Mouse (Mus musculus) neural tube, embryonic 14.5 days (tissue): ENCODE data around the gene Dync1h1. TPM values are rescaled to one million over a fixed set of nuclear protein-coding genes. Genes with fewer than 3 reads are reported as not detected.
"Not testable (repeated sequence)": the region's sequence is repeated elsewhere in the genome, so short reads cannot be mapped to it uniquely, and the experiment has no call there.

ENCODE experiments used
- ATAC-seq: fragments of 200-750 bp; cut with Nextera tagmentation; 2 replicates; pipeline ENCODE4 v1.8.0; 2017; ENCODE audit warnings: low read depth, mild to moderate bottlenecking, moderate TSS enrichment, moderate library complexity
- H3K27ac ChIP-seq: fragments of 300-500 bp; sonication (generic); 2 replicates; pipeline ENCODE4 v1.5.1; 2014; ENCODE audit warnings: low read depth, mild to moderate bottlenecking, control low read depth, low read length, moderate library complexity, mixed read lengths
- H3K27me3 ChIP-seq: fragments of 300-500 bp; sonication (generic); 2 replicates; pipeline ENCODE4 v1.6.1; 2014; ENCODE audit warnings: low read length; ENCODE audit not compliant: control insufficient read depth, insufficient read depth
- H3K36me3 ChIP-seq: fragments of 300-500 bp; sonication (generic); 2 replicates; pipeline ENCODE4 v1.6.1; 2014; ENCODE audit warnings: low read length, mixed read lengths; ENCODE audit not compliant: control insufficient read depth, insufficient read depth
- H3K4me1 ChIP-seq: fragments of 300-500 bp; sonication (generic); 2 replicates; pipeline ENCODE4 v1.6.1; 2014; ENCODE audit warnings: low read length; ENCODE audit not compliant: control insufficient read depth, insufficient read depth
- H3K4me2 ChIP-seq: fragments of 300-500 bp; sonication (generic); 2 replicates; pipeline ENCODE4 v1.6.1; 2014; ENCODE audit warnings: mild to moderate bottlenecking, low read depth, low read length, control low read depth
- H3K4me3 ChIP-seq: fragments of 300-500 bp; sonication (generic); 2 replicates; pipeline ENCODE4 v1.5.1; 2014; ENCODE audit warnings: low read depth, low read length, control low read depth, mixed read lengths
- H3K9ac ChIP-seq: fragments of 300-500 bp; sonication (generic); replicated peaks from 2 replicates; pipeline ENCODE4 v1.6.1; 2014; ENCODE audit warnings: low read depth, mild to moderate bottlenecking, control low read depth, low read length, mixed read lengths
- H3K9me3 ChIP-seq: fragments of 300-500 bp; sonication (generic); 2 replicates; pipeline ENCODE4 v1.6.1; 2016; ENCODE audit warnings: low read length; ENCODE audit not compliant: control insufficient read depth
- whole genome bisulfite sequencing: fragments of 180-500 bp; shearing (Covaris S2); extraction: QIAGEN DNeasy Blood & Tissue Kit; methylation state at CpG from one replicate; pipeline ENCODE4 v1.1.7; 2014; 5-methylcytosine and 5-hydroxymethylcytosine counted together
- polyA plus RNA-seq: library from polyadenylated mRNA; unstranded; fragments of >200 nt; fragmentation: Nextera tagmentation; extraction: Ambion mirVana; gene quantifications from 2 replicates; pipeline ENCODE4 v1.2.1, GENCODE M21; 2014

Dync1h1 gene
- polyA plus RNA-seq, 1 experiment from 2014 or later: 107 TPM

DNA sequence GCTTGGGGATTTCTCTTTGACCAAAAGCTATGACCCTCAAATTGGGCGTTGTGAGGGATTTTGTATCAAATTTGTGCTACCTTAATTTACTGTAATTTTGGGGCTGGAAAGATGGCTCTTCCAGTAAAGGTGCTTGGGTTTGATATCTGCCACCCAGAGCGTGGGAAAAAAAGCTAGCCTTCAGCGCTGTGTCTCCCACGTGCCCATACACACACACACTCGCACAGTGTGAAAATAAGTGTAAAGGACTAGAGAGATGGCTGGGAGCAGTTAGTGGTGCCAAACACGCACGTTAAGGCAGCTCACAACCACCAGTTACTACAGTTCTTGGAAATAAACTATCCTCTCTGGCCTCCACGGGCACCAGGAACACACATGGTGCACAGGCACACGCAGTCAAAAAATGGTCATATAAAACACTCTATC lies 95.7 kb downstream of the Dync1h1 start:
- Histone ChIP-seq H3K9me3 (no peaks in the 10 kb centered on the region), H3K27me3 (no peaks in the 10 kb centered on the region), H3K4me2 (peak overlapping the region; percentile 72), H3K27ac (peak overlapping the region; percentile 98), H3K36me3 (peaks cover 19% of the 10 kb centered on the region), H3K4me1 (peaks cover 10% of the 10 kb centered on the region), H3K9ac (peak overlapping the region; percentile 62), H3K4me3 (peak overlapping the region; percentile 99)
- WGBS: 53% methylated on average over 9 of the region's 9 CpGs
- no peak for ATAC-seq

GRCm38 (mm10) chr12:110697457-110697856 lies 96.2 kb downstream of the Dync1h1 start:
- H3K36me3 ChIP-seq: peaks cover 19% of the 10 kb centered on the region; the same call in 1 of the 2 replicates
- H3K4me3 ChIP-seq: no peak overlapping the region
- 74% methylated on average over 5 of the region's 5 CpGs for WGBS
- no peaks in the 10 kb centered on the region for H3K27me3 ChIP-seq
- no peak for ATAC-seq
- H3K9ac ChIP-seq: no peak overlapping the region
- H3K27ac ChIP-seq: no peak overlapping the region
- H3K9me3 ChIP-seq: no peaks in the 10 kb centered on the region
- H3K4me1 ChIP-seq: peaks cover 10% of the 10 kb centered on the region
- no peak overlapping the region for H3K4me2 ChIP-seq

DNA sequence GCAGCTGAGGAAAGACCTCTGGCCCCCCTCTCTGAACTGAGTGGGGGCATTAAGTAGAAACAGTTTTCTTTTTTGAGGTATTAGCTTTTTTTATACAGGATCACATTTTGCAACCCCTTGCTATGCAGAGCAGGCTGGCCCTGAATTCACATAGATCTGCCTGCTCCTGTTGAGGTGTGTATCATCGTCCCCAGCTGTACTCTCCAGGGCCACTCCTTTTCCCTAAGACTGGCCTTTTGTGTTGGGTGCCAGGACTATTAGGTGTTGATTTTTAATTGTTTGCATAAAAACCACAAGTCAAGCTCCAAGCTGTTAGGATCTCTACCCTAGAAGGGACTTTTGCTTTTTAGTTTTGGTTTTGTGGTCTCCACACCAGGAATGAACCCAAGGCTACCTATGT lies 96.8 kb downstream of the Dync1h1 start:
- H3K27me3 ChIP-seq: no peaks in the 10 kb centered on the region
- H3K27ac ChIP-seq: no peak overlapping the region
- no peak overlapping the region for H3K4me2 ChIP-seq
- H3K4me3 ChIP-seq: no peak overlapping the region
- 0 out of 2 replicates have a peak, but pooled peaks cover 15% of the 10 kb centered on the region for H3K36me3 ChIP-seq
- WGBS: 91% methylated on average over 1 of the region's 1 CpGs
- no peak for ATAC-seq
- no peaks in the 10 kb centered on the region for H3K9me3 ChIP-seq
- no peak overlapping the region for H3K9ac ChIP-seq
- peaks cover 10% of the 10 kb centered on the region for H3K4me1 ChIP-seq

- peaks cover 10% of the 10 kb centered on the region for H3K4me1 ChIP-seq
Observed at GRCm38 (mm10) chr12:110698523-110699170, 97.4 kb downstream of the Dync1h1 start.

DNA sequence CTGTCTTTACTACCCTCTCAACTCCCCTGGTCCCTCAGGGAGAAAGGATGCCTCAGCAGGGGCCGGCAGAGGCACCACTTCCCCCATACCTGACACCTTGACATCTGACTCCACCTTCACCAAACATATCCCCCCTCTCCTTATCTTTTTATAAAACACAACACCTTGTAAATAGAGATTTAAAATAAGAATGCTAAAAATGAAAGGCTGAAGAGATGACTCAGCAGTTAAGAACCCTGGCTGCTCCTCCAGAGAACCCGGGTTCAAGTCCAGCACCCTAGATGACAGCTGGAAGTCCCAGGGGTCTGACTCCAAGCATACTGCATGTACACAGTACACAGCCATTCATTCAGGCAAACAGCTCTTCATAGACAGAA lies 97.9 kb downstream of the Dync1h1 start:
- Histone ChIP-seq H3K9me3 (no peaks in the 10 kb centered on the region), H3K4me1 (peaks cover 10% of the 10 kb centered on the region), H3K9ac (no peak overlapping the region), H3K27ac (no peak overlapping the region), H3K4me3 (no peak overlapping the region), H3K36me3 (0 out of 2 replicates have a peak, but pooled peaks cover 8% of the 10 kb centered on the region), H3K4me2 (no peak overlapping the region), H3K27me3 (no peaks in the 10 kb centered on the region)
- 64% methylated on average over 2 of the region's 2 CpGs for WGBS
- no peak for ATAC-seq

More at GRCm38 (mm10) chr12:110698523-110699170, 97.4 kb downstream of the Dync1h1 start:
- no peaks in the 10 kb centered on the region for H3K9me3 ChIP-seq
- H3K27ac ChIP-seq: no peak overlapping the region
- no peak for ATAC-seq
- H3K36me3 ChIP-seq: 0 out of 2 replicates have a peak, but pooled peaks cover 11% of the 10 kb centered on the region
- H3K4me2 ChIP-seq: no peak overlapping the region
- 51% methylated on average over 15 of the region's 15 CpGs for WGBS
- no peak overlapping the region for H3K9ac ChIP-seq
- H3K27me3 ChIP-seq: no peaks in the 10 kb centered on the region
- H3K4me3 ChIP-seq: no peak overlapping the region

GRCm38 (mm10) chr12:110700730-110701129 lies 99.5 kb downstream of the Dync1h1 start:
- Histone ChIP-seq H3K4me2 (no peak overlapping the region), H3K9ac (no peak overlapping the region), H3K9me3 (no peaks in the 10 kb centered on the region), H3K4me3 (no peak overlapping the region), H3K27ac (no peak overlapping the region), H3K27me3 (no peaks in the 10 kb centered on the region), H3K4me1 (0 out of 2 replicates have a peak, but pooled peaks cover 4% of the 10 kb centered on the region), H3K36me3 (no peaks in the 10 kb centered on the region)
- WGBS: 63% methylated on average over 2 of the region's 2 CpGs
- ATAC-seq: no peak

DNA sequence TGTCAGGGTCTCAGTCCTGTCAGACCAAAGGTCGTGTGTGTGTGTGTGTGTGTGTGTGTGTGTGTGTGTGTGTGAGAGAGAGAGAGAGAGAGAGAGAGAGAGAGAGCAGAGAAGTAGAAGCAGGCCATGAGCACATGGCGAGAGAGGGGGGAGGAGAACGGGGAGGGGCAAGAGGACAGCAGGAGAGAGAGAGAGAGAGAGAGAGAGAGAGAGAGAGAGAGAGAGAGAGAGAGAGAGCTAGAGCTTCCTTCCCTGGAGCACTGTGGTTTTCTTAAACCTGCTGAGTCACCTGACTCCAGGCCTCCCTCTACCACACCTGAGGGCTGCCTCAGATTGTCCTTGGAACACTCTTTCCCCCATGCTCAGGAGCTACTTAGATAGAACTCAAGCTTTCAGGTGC lies 100.1 kb downstream of the Dync1h1 start:
- not testable (repeated sequence) for H3K36me3 ChIP-seq, ATAC-seq, H3K27ac ChIP-seq, H3K4me2 ChIP-seq, H3K9me3 ChIP-seq, H3K4me1 ChIP-seq, H3K27me3 ChIP-seq, H3K9ac ChIP-seq, H3K4me3 ChIP-seq
- 32% methylated on average over 3 of the region's 3 CpGs for WGBS

GRCm38 (mm10) chr12:110702556-110702955 lies 101.3 kb downstream of the Dync1h1 start, which contains the start of gene Hsp90aa1:
TSS of gene Hsp90aa1 (minus strand) at chr12:110702728.
- no peaks in the 10 kb centered on the region for H3K4me1 ChIP-seq
- no peak within 1 kb of the TSS for H3K27ac ChIP-seq
- WGBS: 37% methylated on average over 4 of the region's 4 CpGs
- H3K36me3 ChIP-seq: no peaks in the 10 kb centered on the region
- no peak within 1 kb of the TSS for H3K9ac ChIP-seq
- no peak for ATAC-seq
- H3K9me3 ChIP-seq: no peaks in the 10 kb centered on the region
- H3K4me2 ChIP-seq: no peak within 1 kb of the TSS
- H3K4me3 ChIP-seq: no peak within 1 kb of the TSS
- H3K27me3 ChIP-seq: no peaks in the 10 kb centered on the region

- no peaks in the 10 kb centered on the region for H3K36me3 ChIP-seq
- no peak overlapping the region for H3K4me3 ChIP-seq
- H3K4me1 ChIP-seq: no peaks in the 10 kb centered on the region
- peak; percentile 38; the same call in 1 of the 2 replicates for ATAC-seq
- WGBS: 32% methylated on average over 8 of the region's 8 CpGs
- H3K9ac ChIP-seq: no peak overlapping the region
- H3K4me2 ChIP-seq: no peak overlapping the region
- H3K27me3 ChIP-seq: no peaks in the 10 kb centered on the region
- H3K9me3 ChIP-seq: no peaks in the 10 kb centered on the region
- H3K27ac ChIP-seq: no peak overlapping the region
Observed at GRCm38 (mm10) chr12:110703008-110703471, 101.8 kb downstream of the Dync1h1 start.
